Mouse (Mus musculus) embryonic facial prominence, embryonic 12.5 days (tissue): ENCODE data around the gene Pigw. TPM values are rescaled to one million over a fixed set of nuclear protein-coding genes. Genes with fewer than 3 reads are reported as not detected.

Experiments
- ATAC-seq: fragments of 200-750 bp; cut with Nextera tagmentation; 2 replicates; pipeline ENCODE4 v1.8.0; 2017; ENCODE audit not compliant: insufficient number of reproducible peaks, insufficient read depth, low FRiP score, low TSS enrichment
- H3K27ac ChIP-seq: fragments of 300-500 bp; sonication (generic); 2 replicates; pipeline ENCODE4 v1.5.1; 2016; ENCODE audit warnings: mild to moderate bottlenecking
- H3K27me3 ChIP-seq: fragments of 300-500 bp; sonication (generic); 2 replicates; pipeline ENCODE4 v1.6.1; 2016; ENCODE audit warnings: mild to moderate bottlenecking, moderate library complexity
- H3K36me3 ChIP-seq: fragments of 300-500 bp; sonication (generic); 2 replicates; pipeline ENCODE4 v1.6.1; 2016; ENCODE audit warnings: mild to moderate bottlenecking
- H3K4me1 ChIP-seq: fragments of 300-500 bp; sonication (generic); 2 replicates; pipeline ENCODE4 v1.6.1; 2016
- H3K4me2 ChIP-seq: fragments of 300-500 bp; sonication (generic); replicated peaks from 2 replicates; pipeline ENCODE4 v1.6.1; 2016; ENCODE audit warnings: mild to moderate bottlenecking, moderate library complexity
- H3K4me3 ChIP-seq: fragments of 300-500 bp; sonication (generic); 2 replicates; pipeline ENCODE4 v1.5.1; 2016; ENCODE audit warnings: mild to moderate bottlenecking
- H3K9ac ChIP-seq: fragments of 300-500 bp; sonication (generic); 2 replicates; pipeline ENCODE4 v1.6.1; 2016; ENCODE audit warnings: mild to moderate bottlenecking, moderate library complexity
- H3K9me3 ChIP-seq: fragments of 300-500 bp; sonication (generic); 2 replicates; pipeline ENCODE4 v1.6.1; 2016; ENCODE audit warnings: mild to moderate bottlenecking, moderate library complexity
- WGBS: fragments of 180-500 bp; shearing (Covaris S2); methylation state at CpG from one replicate; pipeline ENCODE4 v1.1.7; 2016; 5-methylcytosine and 5-hydroxymethylcytosine counted together
- polyA plus RNA-seq: library from polyadenylated mRNA; unstranded; fragments of >200 nt; fragmentation: Nextera tagmentation; extraction: Ambion mirVana; gene quantifications from 2 replicates; pipeline ENCODE4 v1.2.1, GENCODE M21; 2016

Pigw gene
- 2.3 and 2.6 TPM in 2 replicates for polyA plus RNA-seq

- peak within 1 kb of the TSS; percentile 82 for H3K9ac ChIP-seq
- no peaks in the 10 kb centered on the region for H3K9me3 ChIP-seq
- H3K27me3 ChIP-seq, result no peaks in the 10 kb centered on the region
- H3K27ac ChIP-seq, result peak within 1 kb of the TSS; percentile 94
- H3K4me1 ChIP-seq, result peaks cover 14% of the 10 kb centered on the region
- peaks cover 18% of the 10 kb centered on the region for H3K36me3 ChIP-seq
- ATAC-seq, result peak; percentile 90
- peak within 1 kb of the TSS; percentile 86 for H3K4me3 ChIP-seq
- peak within 1 kb of the TSS; percentile 91 for H3K4me2 ChIP-seq
- WGBS, result under 1% methylated on average over 81 of the region's 81 CpGs
These were observed at the start of gene Pigw, which contains the start of gene Myo19 for GRCm38 (mm10) chr11:84879772-84880464. Pigw (minus strand) TSS chr11:84880285. Myo19 (plus strand) TSS chr11:84880148.

DNA sequence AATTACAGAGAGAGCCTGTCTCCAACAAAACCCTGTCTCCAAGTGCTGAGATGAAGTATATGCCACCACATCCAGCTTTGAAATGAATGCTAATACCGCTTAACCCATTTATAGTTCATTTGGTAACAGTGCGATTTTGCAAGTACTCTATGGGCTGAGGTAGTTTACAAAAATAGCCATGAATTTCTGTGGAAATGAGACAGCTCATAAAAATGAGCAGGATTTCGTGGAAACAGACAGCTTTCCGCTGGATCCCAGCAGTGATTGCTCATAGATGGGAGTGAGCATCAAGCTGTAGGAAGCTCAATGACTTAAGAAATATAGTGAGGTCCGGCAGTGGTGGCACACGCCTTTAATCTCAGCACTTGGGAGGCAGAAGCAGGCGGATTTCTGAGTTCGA, 40.9 kb upstream of the Pigw start:
- H3K4me2 ChIP-seq, result no peak overlapping the region
- 88% methylated on average over 8 of the region's 8 CpGs for WGBS
- no peaks in the 10 kb centered on the region for H3K9me3 ChIP-seq
- no peak overlapping the region for H3K9ac ChIP-seq
- H3K4me1 ChIP-seq, result 0 out of 2 replicates have a peak, but pooled peaks cover 2% of the 10 kb centered on the region
- H3K27ac ChIP-seq, result no peak overlapping the region
- 0 out of 2 replicates have a peak, but pooled peaks cover 2% of the 10 kb centered on the region for H3K27me3 ChIP-seq
- no peak overlapping the region for H3K4me3 ChIP-seq
- no peaks in the 10 kb centered on the region for H3K36me3 ChIP-seq
- ATAC-seq, result no peak

DNA sequence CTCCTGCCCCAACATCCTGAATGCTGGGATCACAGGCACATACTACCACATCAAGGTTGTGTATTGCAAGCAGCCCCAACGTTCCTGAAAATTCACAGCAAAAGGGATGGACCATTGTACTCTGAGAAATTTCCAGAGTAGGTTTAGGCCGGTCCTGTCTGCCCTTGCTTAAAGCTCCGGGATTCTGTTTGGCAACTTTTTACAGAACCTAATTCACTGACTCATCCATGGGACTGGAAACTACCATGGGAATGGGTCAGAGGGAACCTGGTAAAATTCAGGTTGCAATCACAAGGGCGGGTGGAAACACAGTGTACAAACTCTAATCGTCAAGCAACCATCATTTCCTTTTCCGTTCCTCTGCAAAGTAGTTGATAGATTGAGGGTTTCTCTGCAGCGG, 39.9 kb upstream of the Pigw start:
- WGBS, result 71% methylated on average over 7 of the region's 7 CpGs
- H3K4me1 ChIP-seq, result 0 out of 2 replicates have a peak, but pooled peaks cover 2% of the 10 kb centered on the region

GRCm38 (mm10) chr11:84919276-84919675, 39.2 kb upstream of the Pigw start:
- Histone ChIP-seq H3K4me1 (peaks cover 6% of the 10 kb centered on the region; the same call in 1 of the 2 replicates), H3K27ac (no peak overlapping the region), H3K36me3 (no peaks in the 10 kb centered on the region), H3K9ac (no peak overlapping the region), H3K9me3 (no peaks in the 10 kb centered on the region), H3K4me2 (no peak overlapping the region), H3K4me3 (no peak overlapping the region), H3K27me3 (0 out of 2 replicates have a peak, but pooled peaks cover 2% of the 10 kb centered on the region)
- ATAC-seq, result no peak
- 36% methylated on average over 3 of the region's 3 CpGs for WGBS

More for the DNA sequence above, 39.9 kb upstream of the Pigw start:
- no peak overlapping the region for H3K4me2 ChIP-seq
- H3K4me3 ChIP-seq, result no peak overlapping the region
- no peak overlapping the region for H3K27ac ChIP-seq
- H3K9me3 ChIP-seq, result no peaks in the 10 kb centered on the region
- no peak for ATAC-seq
- H3K27me3 ChIP-seq, result 0 out of 2 replicates have a peak, but pooled peaks cover 2% of the 10 kb centered on the region
- no peak overlapping the region for H3K9ac ChIP-seq
- H3K36me3 ChIP-seq, result no peaks in the 10 kb centered on the region

- 5% methylated on average over 16 of the region's 16 CpGs for WGBS
These were observed 38.3 kb upstream of the Pigw start for GRCm38 (mm10) chr11:84918425-84918824.

GRCm38 (mm10) chr11:84916703-84917300, 36.7 kb upstream of the Pigw start:
- 58% methylated on average over 7 of the region's 7 CpGs for WGBS
- Histone ChIP-seq H3K27me3 (no peaks in the 10 kb centered on the region), H3K4me1 (peaks cover 6% of the 10 kb centered on the region; the same call in 1 of the 2 replicates), H3K36me3 (peaks cover 17% of the 10 kb centered on the region), H3K9ac (peak overlapping the region; percentile 81; the same call in 1 of the 2 replicates), H3K4me2 (peak overlapping the region; percentile 73), H3K27ac (no peak overlapping the region), H3K9me3 (no peaks in the 10 kb centered on the region), H3K4me3 (peak overlapping the region; percentile 97)
- ATAC-seq, result no peak

More at GRCm38 (mm10) chr11:84918425-84918824, 38.3 kb upstream of the Pigw start:
- Histone ChIP-seq H3K27me3 (no peaks in the 10 kb centered on the region), H3K9ac (no peak overlapping the region), H3K36me3 (peaks cover 4% of the 10 kb centered on the region; the same call in 1 of the 2 replicates), H3K27ac (no peak overlapping the region), H3K9me3 (no peaks in the 10 kb centered on the region), H3K4me2 (peak overlapping the region; percentile 34), H3K4me1 (peaks cover 6% of the 10 kb centered on the region; the same call in 1 of the 2 replicates), H3K4me3 (0 out of 2 replicates have a peak overlapping the region, but pooled peaks have one; percentile 7)
- no peak for ATAC-seq

- WGBS, result 3% methylated on average over 34 of the region's 34 CpGs
- Histone ChIP-seq H3K9me3 (no peaks in the 10 kb centered on the region), H3K9ac (peak within 1 kb of the TSS; percentile 81)
These were observed 36.1 kb upstream of the Pigw start, which contains the start of gene Znhit3 for GRCm38 (mm10) chr11:84916053-84916702. Znhit3 (minus strand) TSS chr11:84916366.

GRCm38 (mm10) chr11:84914673-84915072, 34.6 kb upstream of the Pigw start:
- Histone ChIP-seq H3K4me1 (peaks cover 6% of the 10 kb centered on the region; the same call in 1 of the 2 replicates), H3K9me3 (no peaks in the 10 kb centered on the region), H3K27me3 (no peaks in the 10 kb centered on the region), H3K9ac (no peak overlapping the region), H3K27ac (no peak overlapping the region), H3K36me3 (peaks cover 36% of the 10 kb centered on the region), H3K4me2 (0 out of 2 replicates have a peak overlapping the region, but pooled peaks have one; percentile 2), H3K4me3 (no peak overlapping the region; the same call in 1 of the 2 replicates)
- 82% methylated on average over 5 of the region's 5 CpGs for WGBS
- ATAC-seq, result no peak

More at GRCm38 (mm10) chr11:84916053-84916702, 36.1 kb upstream of the Pigw start, which contains the start of gene Znhit3:
- peak within 1 kb of the TSS; percentile 97 for H3K4me3 ChIP-seq
- peak within 1 kb of the TSS; percentile 73 for H3K4me2 ChIP-seq
- H3K27ac ChIP-seq, result 0 out of 2 replicates have a peak within 1 kb of the TSS, but pooled peaks have one; percentile 4
- no peaks in the 10 kb centered on the region for H3K27me3 ChIP-seq
- H3K4me1 ChIP-seq, result peaks cover 6% of the 10 kb centered on the region; the same call in 1 of the 2 replicates
- peak; percentile 84 for ATAC-seq
- H3K36me3 ChIP-seq, result peaks cover 23% of the 10 kb centered on the region

DNA sequence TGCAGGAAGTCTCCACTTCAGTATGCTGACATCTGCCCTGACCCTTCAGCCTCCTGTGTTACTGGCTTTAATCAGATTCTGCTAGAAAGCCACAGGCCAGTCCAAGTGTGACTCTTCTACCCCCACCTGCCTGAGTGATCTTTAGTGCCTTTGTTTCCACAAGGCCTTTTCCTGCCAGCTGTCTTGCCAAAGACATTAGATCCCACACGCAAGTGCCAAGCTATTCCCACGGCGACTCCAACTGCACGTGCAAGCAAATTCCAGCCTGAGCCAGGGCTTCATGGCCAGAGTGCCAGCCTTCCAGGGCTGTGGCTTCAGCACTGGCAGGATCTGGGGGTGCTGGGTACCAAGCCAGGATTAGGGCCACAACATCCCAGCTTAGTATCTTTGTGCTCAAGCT, 30.3 kb upstream of the Pigw start:
- H3K9me3 ChIP-seq, result no peaks in the 10 kb centered on the region
- H3K9ac ChIP-seq, result no peak overlapping the region
- H3K4me1 ChIP-seq, result peaks cover 3% of the 10 kb centered on the region; the same call in 1 of the 2 replicates
- peaks cover 74% of the 10 kb centered on the region for H3K36me3 ChIP-seq
- 76% methylated on average over 4 of the region's 4 CpGs for WGBS
- H3K27ac ChIP-seq, result no peak overlapping the region
- no peaks in the 10 kb centered on the region for H3K27me3 ChIP-seq
- no peak for ATAC-seq
- H3K4me3 ChIP-seq, result no peak overlapping the region
- no peak overlapping the region for H3K4me2 ChIP-seq

- peaks cover 87% of the 10 kb centered on the region for H3K36me3 ChIP-seq
- H3K4me1 ChIP-seq, result no peaks in the 10 kb centered on the region
- 91% methylated on average over 6 of the region's 6 CpGs for WGBS
- H3K9me3 ChIP-seq, result no peaks in the 10 kb centered on the region
- H3K4me2 ChIP-seq, result no peak overlapping the region
- no peak overlapping the region for H3K4me3 ChIP-seq
- no peak overlapping the region for H3K9ac ChIP-seq
- no peak overlapping the region for H3K27ac ChIP-seq
- ATAC-seq, result no peak
- no peaks in the 10 kb centered on the region for H3K27me3 ChIP-seq
These were observed 28.4 kb upstream of the Pigw start for GRCm38 (mm10) chr11:84908480-84908879.

- Histone ChIP-seq H3K27me3 (no peaks in the 10 kb centered on the region), H3K4me2 (no peak overlapping the region), H3K4me3 (no peak overlapping the region), H3K27ac (no peak overlapping the region), H3K36me3 (peaks cover 90% of the 10 kb centered on the region), H3K9me3 (no peaks in the 10 kb centered on the region), H3K9ac (no peak overlapping the region), H3K4me1 (no peaks in the 10 kb centered on the region)
- WGBS, result 81% methylated on average over 3 of the region's 3 CpGs
- no peak for ATAC-seq
These were observed 27.0 kb upstream of the Pigw start for GRCm38 (mm10) chr11:84907081-84907480.
